Mouse (Mus musculus) embryonic stem cell, embryonic (primary cell): ENCODE measurements around the gene Bcl11a.

Source experiments
- CTCF ChIA-PET, 4 experiments: fragments of 300-600 bp in 2 of 4; fragments of 350-600 bp in 2 of 4; sonication (Branson Sonifier 250); formaldehyde crosslinking; loops; one replicate each; lab custom pipeline; 2022; ENCODE audit warnings: inconsistent platforms in 2 of 4; lab: Charles Lee
- POLR2A ChIA-PET, 4 experiments: fragments of 300-600 bp in 2 of 4; fragments of 350-600 bp in 2 of 4; sonication (Branson Sonifier 250); formaldehyde crosslinking; loops; one replicate each; lab custom pipeline; 2022; ENCODE audit warnings: antibody characterized with exemption in 4 of 4, inconsistent platforms in 1 of 4; lab: Charles Lee

The Bcl11a gene

GRCm38 (mm10) chr11:24159656-24160055, 81.8 kb downstream of the Bcl11a start:
- ChIA-PET POLR2A (no interaction called here), CTCF (no interaction called here)

- POLR2A ChIA-PET, result no interaction called here
These were observed 83.6 kb downstream of the Bcl11a start for GRCm38 (mm10) chr11:24161458-24161857.

GRCm38 (mm10) chr11:24162056-24162455, 84.2 kb downstream of the Bcl11a start:
- ChIA-PET POLR2A (interaction anchor here in 1 of 4 experiments (1.1 kb wide), 1 partner anchor 43 kb away, joined by 3 read pairs; no protein-coding TSS in a partner anchor), CTCF (interaction anchor here in 1 of 4 experiments (0.5 kb wide), 1 partner anchor 84 kb away, joined by 6 read pairs; no protein-coding TSS in a partner anchor)

More at GRCm38 (mm10) chr11:24161458-24161857, 83.6 kb downstream of the Bcl11a start:
- CTCF ChIA-PET, result interaction anchor here in 1 of 4 experiments (0.5 kb wide), 1 partner anchor 83 kb away, joined by 6 read pairs; no protein-coding TSS in a partner anchor

GRCm38 (mm10) chr11:24163072-24163471, 85.2 kb downstream of the Bcl11a start:
- POLR2A ChIA-PET, result interaction anchor here in 1 of 4 experiments (1.1 kb wide), 1 partner anchor 42 kb away, joined by 3 read pairs; no protein-coding TSS in a partner anchor
- CTCF ChIA-PET, result no interaction called here

- POLR2A ChIA-PET, result interaction anchor here in 2 of 4 experiments (0.9 to 1.4 kb wide), 3 partner anchors 9 to 84 kb away, joined by 3 to 5 read pairs (median 4); no protein-coding TSS in a partner anchor
- CTCF ChIA-PET, result interaction anchor here in 1 of 4 experiments (1.3 to 2.0 kb wide), 2 partner anchors 20 to 83 kb away, joined by 3 to 13 read pairs; no protein-coding TSS in a partner anchor
These were observed 86.2 kb downstream of the Bcl11a start for GRCm38 (mm10) chr11:24164065-24164464.

GRCm38 (mm10) chr11:24171675-24172285, 93.9 kb downstream of the Bcl11a start:
- ChIA-PET POLR2A (interaction anchor here in 1 of 4 experiments (1.3 kb wide), 1 partner anchor 28 kb away, joined by 3 read pairs; no protein-coding TSS in a partner anchor), CTCF (no interaction called here)

DNA sequence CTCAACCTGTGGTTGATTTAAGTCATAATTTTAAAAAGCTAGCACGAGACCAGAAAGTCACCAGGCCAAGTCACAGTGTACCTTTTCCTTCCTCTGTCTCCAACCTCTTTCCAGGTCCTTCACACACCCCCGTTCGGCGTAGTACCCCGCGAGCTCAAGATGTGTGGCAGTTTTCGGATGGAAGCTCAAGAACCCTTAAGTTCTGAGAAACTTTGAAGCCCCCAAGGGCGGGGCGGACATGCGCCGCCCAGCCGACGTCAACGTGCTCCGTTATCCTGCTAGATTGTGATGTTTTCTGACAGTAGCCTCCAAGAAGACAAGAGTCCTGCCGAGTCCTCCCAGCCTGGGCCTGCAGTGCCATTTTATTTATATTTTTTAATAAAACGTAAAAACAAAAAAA, 94.7 kb downstream of the Bcl11a start:
- ChIA-PET CTCF (interaction anchor here in 1 of 4 experiments (1.8 kb wide), 1 partner anchor 193 kb away, joined by 3 read pairs; no protein-coding TSS in a partner anchor), POLR2A (interaction anchor here in 1 of 4 experiments (1.3 kb wide), 1 partner anchor 29 kb away, joined by 3 read pairs; no protein-coding TSS in a partner anchor)

- ChIA-PET CTCF (interaction anchor here in 1 of 4 experiments (1.8 kb wide), 1 partner anchor 195 kb away, joined by 3 read pairs; no protein-coding TSS in a partner anchor), POLR2A (no interaction called here)
These were observed 96.4 kb downstream of the Bcl11a start for GRCm38 (mm10) chr11:24174161-24174792.

DNA sequence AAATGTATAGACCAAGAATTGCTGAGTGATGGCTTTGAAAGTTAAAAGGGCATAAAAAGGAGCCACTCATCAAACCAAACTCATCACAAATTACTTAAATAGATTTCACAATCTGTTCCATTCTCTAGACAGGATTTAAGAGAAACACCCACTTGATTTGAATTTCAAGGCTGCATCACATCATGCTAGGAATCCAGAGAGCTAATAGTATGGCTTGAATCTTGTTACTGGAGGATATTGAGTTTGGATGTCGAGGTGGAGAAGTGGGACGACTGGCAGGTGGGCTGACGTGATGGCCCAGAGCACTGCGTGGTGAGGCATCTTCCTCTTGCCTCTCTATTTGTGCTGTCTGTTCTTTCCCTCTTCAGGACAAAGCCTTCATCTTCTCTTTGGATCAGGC, 99.6 kb downstream of the Bcl11a start:
- ChIA-PET POLR2A (interaction anchor here in 1 of 4 experiments (0.6 kb wide), 1 partner anchor 9 kb away, joined by 3 read pairs; no protein-coding TSS in a partner anchor), CTCF (no interaction called here)

GRCm38 (mm10) chr11:24178823-24179476, 101.1 kb downstream of the Bcl11a start:
- ChIA-PET CTCF (no interaction called here), POLR2A (no interaction called here)

DNA sequence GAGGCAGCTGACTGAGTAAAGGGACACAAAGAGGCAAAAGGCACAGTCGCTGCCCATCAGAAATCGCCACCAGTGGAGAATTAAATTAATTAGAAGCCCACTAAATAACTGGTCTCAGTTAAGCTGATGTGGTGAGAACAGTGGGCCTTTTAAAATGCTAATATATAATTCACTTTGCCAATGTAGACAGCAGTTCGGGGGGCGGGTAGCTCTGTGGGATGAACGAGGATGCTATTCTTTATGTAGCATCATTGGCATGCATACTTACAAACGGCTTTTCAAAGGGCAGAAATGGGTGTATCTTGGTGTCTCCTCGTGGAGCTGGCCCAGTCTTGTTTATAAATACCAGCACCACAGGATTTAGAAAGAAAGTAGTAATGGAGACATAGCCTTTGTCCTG, 102.2 kb downstream of the Bcl11a start:
- CTCF ChIA-PET, result no interaction called here
- POLR2A ChIA-PET, result interaction anchor here in 1 of 4 experiments (1.1 kb wide), 1 partner anchor 79 kb away, joined by 4 read pairs; no protein-coding TSS in a partner anchor

GRCm38 (mm10) chr11:24183501-24183900, 105.6 kb downstream of the Bcl11a start:
- ChIA-PET POLR2A (interaction anchor here in 1 of 4 experiments (1.3 kb wide), 1 partner anchor 11 kb away, joined by 3 read pairs; no protein-coding TSS in a partner anchor), CTCF (no interaction called here)

DNA sequence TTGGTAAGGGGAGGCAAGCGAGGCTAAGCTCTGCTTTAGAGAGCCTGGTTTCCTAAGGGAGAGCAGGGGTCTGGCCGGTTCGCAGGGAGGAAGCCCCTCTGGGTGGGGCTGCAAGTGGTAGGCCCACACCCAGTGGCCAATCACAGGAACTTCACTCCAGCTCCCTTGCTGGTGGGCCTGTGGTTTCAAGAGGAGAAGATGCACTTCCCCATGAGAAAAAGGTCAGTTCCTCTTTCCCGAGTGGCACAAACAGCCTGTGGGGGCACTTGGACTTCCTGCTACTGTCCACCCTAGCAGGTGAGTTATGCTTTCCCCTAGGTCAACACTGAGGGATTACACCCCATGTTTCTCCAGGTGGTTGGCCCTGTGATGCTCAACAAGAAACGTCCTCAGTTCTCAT, 107.1 kb downstream of the Bcl11a start:
- POLR2A ChIA-PET, result no interaction called here
- CTCF ChIA-PET, result interaction anchor here in 2 of 4 experiments (1.0 to 1.6 kb wide), 2 partner anchors 20 to 103 kb away, joined by 3 to 4 read pairs; no protein-coding TSS in a partner anchor

DNA sequence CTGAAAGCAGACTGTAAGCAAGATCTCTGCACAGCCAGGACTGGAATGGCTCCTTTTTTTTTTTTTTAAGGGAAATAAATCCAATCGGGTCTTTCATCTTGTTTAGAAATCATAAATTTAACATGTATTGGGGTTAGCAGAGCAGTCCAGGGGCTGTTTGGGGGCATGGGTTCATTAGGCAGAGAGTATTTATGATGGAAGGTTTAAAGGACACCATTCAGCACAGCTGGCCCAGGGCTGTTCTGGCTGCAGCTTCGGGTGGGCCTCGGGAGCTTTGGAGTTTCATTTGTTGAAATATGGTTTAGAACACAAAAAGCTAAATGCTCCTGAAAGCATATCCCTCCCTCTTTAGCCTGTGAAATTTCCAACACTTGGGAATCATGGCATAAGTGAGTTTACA, 112.6 kb downstream of the Bcl11a start:
- POLR2A ChIA-PET, result interaction anchor here in 1 of 4 experiments (1.1 kb wide), 1 partner anchor 11 kb away, joined by 3 read pairs; no protein-coding TSS in a partner anchor
- CTCF ChIA-PET, result interaction anchor here in 1 of 4 experiments (0.6 kb wide), 1 partner anchor 109 kb away, joined by 3 read pairs; no protein-coding TSS in a partner anchor

- CTCF ChIA-PET, result no interaction called here
These were observed 118.8 kb downstream of the Bcl11a start for GRCm38 (mm10) chr11:24196460-24197190.

GRCm38 (mm10) chr11:24197424-24197823, 119.6 kb downstream of the Bcl11a start:
- POLR2A ChIA-PET, result interaction anchor here in 1 of 4 experiments (1.0 to 1.5 kb wide), 2 partner anchors 8 to 15 kb away, joined by 3 read pairs; no protein-coding TSS in a partner anchor

More at GRCm38 (mm10) chr11:24196460-24197190, 118.8 kb downstream of the Bcl11a start:
- POLR2A ChIA-PET, result no interaction called here

GRCm38 (mm10) chr11:24199560-24199959, 121.7 kb downstream of the Bcl11a start:
- CTCF ChIA-PET, result no interaction called here
- POLR2A ChIA-PET, result no interaction called here

More at GRCm38 (mm10) chr11:24197424-24197823, 119.6 kb downstream of the Bcl11a start:
- CTCF ChIA-PET, result no interaction called here

DNA sequence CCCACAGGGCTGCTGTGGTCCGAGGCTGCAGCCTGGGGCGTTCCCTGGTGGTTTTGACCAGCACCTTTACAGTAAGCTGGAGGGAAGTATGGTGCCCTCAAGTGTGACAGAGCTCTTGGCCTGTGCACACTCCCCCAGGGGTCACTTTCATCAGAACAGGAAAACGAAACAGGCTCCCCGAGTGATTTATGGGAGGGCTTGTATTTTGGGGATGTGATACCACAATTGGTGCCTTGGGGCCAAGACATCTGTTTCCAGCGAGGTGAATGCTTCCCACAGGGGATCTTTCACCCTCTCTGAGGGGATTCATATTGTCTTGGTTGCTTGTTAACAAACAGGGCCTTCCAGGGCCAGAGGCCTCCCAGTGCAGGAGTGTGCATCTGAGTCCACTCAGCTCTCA, 122.5 kb downstream of the Bcl11a start:
- POLR2A ChIA-PET, result interaction anchor here in 1 of 4 experiments (0.7 kb wide), 1 partner anchor 36 kb away, joined by 3 read pairs; no protein-coding TSS in a partner anchor
- CTCF ChIA-PET, result no interaction called here
